Mouse (Mus musculus) lung, embryonic 15.5 days (tissue): ENCODE results near the gene Cyp2c54. TPM values are rescaled to one million over a fixed set of nuclear protein-coding genes. Genes with fewer than 3 reads are reported as not detected.
"Not testable (repeated sequence)": the region's sequence is repeated elsewhere in the genome, so short reads cannot be mapped to it uniquely, and the experiment has no call there.

Experiments used
- ATAC-seq: fragments of 200-750 bp; cut with Nextera tagmentation; 2 replicates; pipeline ENCODE4 v1.8.0; 2017; ENCODE audit warnings: moderate number of reproducible peaks, borderline replicate concordance; ENCODE audit not compliant: low FRiP score, low TSS enrichment; ENCODE audit errors: extremely low read depth
- H3K27ac ChIP-seq: fragments of 300-500 bp; sonication (generic); 2 replicates; pipeline ENCODE4 v1.5.1; 2015; ENCODE audit warnings: moderate library complexity, mild to moderate bottlenecking, inconsistent platforms
- H3K27me3 ChIP-seq: fragments of 300-500 bp; sonication (generic); 2 replicates; pipeline ENCODE4 v1.6.1; 2015; ENCODE audit warnings: inconsistent platforms
- H3K36me3 ChIP-seq: fragments of 300-500 bp; sonication (generic); 2 replicates; pipeline ENCODE4 v1.6.1; 2015; ENCODE audit warnings: inconsistent platforms
- H3K4me1 ChIP-seq: fragments of 300-500 bp; sonication (generic); 2 replicates; pipeline ENCODE4 v1.6.1; 2015; ENCODE audit warnings: inconsistent platforms
- H3K4me2 ChIP-seq: fragments of 300-500 bp; sonication (generic); 2 replicates; pipeline ENCODE4 v1.6.1; 2015; ENCODE audit warnings: inconsistent platforms, mild to moderate bottlenecking, moderate library complexity
- H3K4me3 ChIP-seq: fragments of 300-500 bp; sonication (generic); 2 replicates; pipeline ENCODE4 v1.5.1; 2015; ENCODE audit warnings: mild to moderate bottlenecking, inconsistent platforms
- H3K9ac ChIP-seq: fragments of 300-500 bp; sonication (generic); 2 replicates; pipeline ENCODE4 v1.6.1; 2015; ENCODE audit warnings: inconsistent platforms
- H3K9me3 ChIP-seq: fragments of 300-500 bp; sonication (generic); 2 replicates; pipeline ENCODE4 v1.6.1; 2016; ENCODE audit warnings: inconsistent platforms
- WGBS: fragments of 180-500 bp; shearing (Covaris S2); methylation state at CpG from one replicate; pipeline ENCODE4 v1.1.7; 2015; 5-methylcytosine and 5-hydroxymethylcytosine counted together
- polyA plus RNA-seq: library from polyadenylated mRNA; unstranded; fragments of >200 nt; fragmentation: Nextera tagmentation; extraction: Ambion mirVana; gene quantifications from 2 replicates; pipeline ENCODE4 v1.2.1, GENCODE M21; 2015

Cyp2c54 gene
- polyA plus RNA-seq, result not detected in 2 replicates

DNA sequence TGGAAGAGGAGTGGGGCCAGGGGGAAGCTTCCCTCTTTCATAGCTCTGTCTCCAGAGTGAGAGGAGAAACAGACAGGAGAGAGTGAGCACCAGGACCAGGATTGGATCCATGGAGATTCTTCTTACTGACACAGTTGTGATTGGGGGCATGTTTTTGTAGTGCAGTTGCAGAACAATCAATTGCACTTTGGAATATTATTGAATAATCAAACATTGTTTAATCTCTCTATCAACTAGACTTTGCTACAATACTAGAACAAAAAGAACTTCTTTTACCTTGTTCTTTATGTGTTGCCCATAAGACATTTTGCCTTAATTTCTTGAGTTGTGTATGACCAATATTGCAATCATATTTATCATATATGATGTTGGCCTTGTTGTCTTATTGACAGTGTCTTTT, at the start of gene Cyp2c54:
Cyp2c54 (minus strand) TSS at position 127 of the 400 bp plus-strand sequence.
- Histone ChIP-seq H3K27ac (no peak within 1 kb of the TSS), H3K4me3 (no peak within 1 kb of the TSS)
- ATAC-seq, result no peak

DNA sequence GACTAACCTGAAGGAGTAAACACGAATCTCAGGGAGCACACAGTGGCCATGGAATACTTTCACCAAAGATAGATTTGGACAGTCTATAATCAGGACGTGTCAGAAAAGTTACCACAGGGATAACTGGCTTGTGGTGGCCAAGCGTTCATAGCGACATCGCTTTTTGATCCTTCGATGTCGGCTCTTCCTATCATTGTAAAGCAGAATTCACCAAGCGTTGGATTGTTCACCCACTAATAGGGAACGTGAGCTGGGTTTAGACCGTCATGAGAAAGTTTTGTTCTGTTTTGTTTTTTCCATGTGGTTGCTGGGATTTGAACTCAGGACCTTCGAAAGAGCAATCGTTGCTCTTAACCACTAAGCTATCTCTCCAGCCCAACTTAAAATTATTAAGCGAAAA, 46.0 kb upstream of the Cyp2c54 start:
- not testable (repeated sequence) for H3K36me3 ChIP-seq, H3K27me3 ChIP-seq, H3K27ac ChIP-seq, ATAC-seq, H3K9me3 ChIP-seq, H3K4me2 ChIP-seq, H3K4me1 ChIP-seq, H3K9ac ChIP-seq, H3K4me3 ChIP-seq
- 65% methylated on average over 13 of the region's 13 CpGs for WGBS

More for the DNA sequence above, at the start of gene Cyp2c54:
- H3K27me3 ChIP-seq, result no peaks in the 10 kb centered on the region
- H3K9me3 ChIP-seq, result no peaks in the 10 kb centered on the region
- H3K4me2 ChIP-seq, result no peak within 1 kb of the TSS
- H3K9ac ChIP-seq, result no peak within 1 kb of the TSS
- H3K4me1 ChIP-seq, result no peaks in the 10 kb centered on the region
- no peaks in the 10 kb centered on the region for H3K36me3 ChIP-seq

DNA sequence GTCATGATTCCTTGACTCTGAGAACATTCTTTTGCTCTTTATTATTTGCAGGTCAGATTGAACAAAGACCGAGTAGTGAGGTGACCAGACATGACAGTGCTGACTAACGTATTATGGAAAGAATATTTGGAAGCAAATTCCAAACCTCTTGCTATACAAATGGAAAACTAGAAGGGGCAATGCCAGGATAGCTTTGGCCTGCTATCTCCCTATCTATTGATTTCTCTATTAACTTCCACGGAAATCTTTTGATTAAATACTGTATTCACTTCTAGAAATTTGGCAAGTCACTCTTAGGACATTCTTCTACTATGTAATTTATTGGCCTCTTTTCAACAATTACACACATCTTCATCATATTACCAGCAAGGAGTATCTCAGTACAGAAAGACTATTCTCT, 17.5 kb upstream of the Cyp2c54 start:
- Histone ChIP-seq H3K4me1 (no peaks in the 10 kb centered on the region), H3K4me2 (no peak overlapping the region), H3K4me3 (no peak overlapping the region), H3K9ac (no peak overlapping the region), H3K9me3 (no peaks in the 10 kb centered on the region), H3K27ac (no peak overlapping the region), H3K27me3 (no peaks in the 10 kb centered on the region), H3K36me3 (no peaks in the 10 kb centered on the region)
- ATAC-seq, result no peak
- WGBS, result 71% methylated on average over 3 of the region's 3 CpGs

DNA sequence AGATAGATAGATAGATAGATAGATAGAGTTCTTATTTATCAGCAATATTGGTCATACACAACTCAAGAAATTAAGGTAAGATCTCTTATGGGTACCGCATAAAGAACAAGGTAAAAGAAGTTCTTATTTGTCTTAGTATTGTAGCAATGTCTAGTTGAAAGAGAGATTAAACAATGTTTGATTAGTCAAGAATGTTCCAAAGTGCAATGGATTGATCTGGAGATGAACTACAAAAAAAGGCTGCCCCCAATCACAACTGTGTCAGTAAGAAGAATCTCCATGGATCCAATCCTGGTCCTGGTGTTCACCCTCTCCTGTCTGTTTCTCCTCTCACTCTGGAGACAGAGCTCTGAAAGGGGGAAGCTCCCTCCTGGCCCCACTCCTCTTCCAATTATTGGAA, 15.8 kb upstream of the Cyp2c54 start, which contains the start of gene Cyp2c50:
Cyp2c50 (plus strand) TSS at position 268 of the 400 bp plus-strand sequence.
- WGBS, result 94% methylated on average over 1 of the region's 1 CpGs
- H3K36me3 ChIP-seq, H3K27ac ChIP-seq, H3K9ac ChIP-seq, H3K27me3 ChIP-seq, H3K4me2 ChIP-seq, H3K4me3 ChIP-seq, H3K9me3 ChIP-seq, ATAC-seq, H3K4me1 ChIP-seq: not testable (repeated sequence)

DNA sequence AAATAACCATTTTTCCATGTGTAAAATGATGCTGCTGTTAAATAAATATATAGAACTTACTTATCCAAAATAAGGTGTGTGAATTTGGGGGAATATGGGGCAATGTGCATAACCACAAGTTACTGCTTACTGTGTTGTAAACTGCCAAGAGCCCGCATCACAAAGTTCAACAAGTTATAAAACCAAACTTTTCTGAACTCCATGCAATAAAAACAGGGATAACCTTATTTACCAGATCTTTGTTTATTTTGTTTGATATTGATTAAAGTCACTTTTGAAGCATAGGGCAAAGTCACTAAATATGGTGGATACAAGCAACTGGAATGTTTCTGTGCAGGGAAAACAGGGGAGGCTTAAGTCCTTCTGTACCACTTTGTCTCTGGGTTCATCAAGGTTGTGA, 14.8 kb upstream of the Cyp2c54 start:
- Histone ChIP-seq H3K4me3 (no peak overlapping the region), H3K36me3 (no peaks in the 10 kb centered on the region), H3K27ac (no peak overlapping the region), H3K27me3 (no peaks in the 10 kb centered on the region), H3K9me3 (no peaks in the 10 kb centered on the region), H3K9ac (no peak overlapping the region), H3K4me1 (no peaks in the 10 kb centered on the region), H3K4me2 (no peak overlapping the region)
- ATAC-seq, result no peak
- WGBS, result 83% methylated on average over 1 of the region's 1 CpGs

DNA sequence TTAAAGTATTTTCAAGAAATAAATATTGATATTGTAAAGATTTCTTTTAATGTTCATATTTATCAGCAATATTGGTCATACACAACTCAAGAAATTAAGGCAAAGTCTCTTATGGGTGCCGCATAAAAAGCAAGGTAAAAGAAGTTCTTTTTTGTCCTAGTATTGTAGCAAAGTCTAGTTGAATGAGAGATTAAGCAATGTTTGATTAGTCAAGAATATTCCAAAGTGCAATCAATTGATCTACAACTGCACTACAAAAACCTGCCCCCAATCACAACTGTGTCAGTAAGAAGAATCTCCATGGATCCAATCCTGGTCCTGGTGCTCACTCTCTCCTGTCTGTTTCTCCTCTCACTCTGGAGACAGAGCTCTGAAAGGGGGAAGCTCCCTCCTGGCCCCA, 81.5 kb downstream of the Cyp2c54 start, which contains the start of gene Cyp2c37:
Cyp2c37 (plus strand) TSS at position 285 of the 400 bp plus-strand sequence.
- WGBS, result 94% methylated on average over 1 of the region's 1 CpGs
- not testable (repeated sequence) for H3K4me2 ChIP-seq, H3K9me3 ChIP-seq, H3K36me3 ChIP-seq, ATAC-seq, H3K4me3 ChIP-seq, H3K27ac ChIP-seq, H3K9ac ChIP-seq, H3K4me1 ChIP-seq, H3K27me3 ChIP-seq

DNA sequence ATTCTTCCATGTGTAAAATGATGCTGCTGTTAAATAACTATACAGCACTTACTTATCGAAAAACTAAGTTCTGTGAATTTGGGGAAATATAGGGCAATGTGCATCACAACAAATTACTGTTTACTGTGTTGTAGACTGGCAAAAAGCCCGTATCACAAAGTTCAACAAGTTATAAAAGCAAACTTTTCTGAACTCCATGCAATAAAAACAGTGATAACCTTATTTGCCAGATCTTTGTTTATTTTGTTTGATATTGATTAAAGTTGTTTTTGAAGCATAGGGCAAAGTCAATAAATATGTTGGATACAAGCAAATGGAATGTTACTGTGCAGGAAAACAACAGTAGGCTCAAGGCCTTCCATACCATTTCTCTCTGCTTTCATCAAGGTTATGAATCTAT, 84.2 kb downstream of the Cyp2c54 start:
- no peak overlapping the region for H3K9ac ChIP-seq
- no peaks in the 10 kb centered on the region for H3K4me1 ChIP-seq
- no peaks in the 10 kb centered on the region for H3K9me3 ChIP-seq
- H3K27me3 ChIP-seq, result no peaks in the 10 kb centered on the region
- no peak overlapping the region for H3K4me3 ChIP-seq
- H3K36me3 ChIP-seq, result no peaks in the 10 kb centered on the region
- no peak overlapping the region for H3K27ac ChIP-seq
- no peak for ATAC-seq
- H3K4me2 ChIP-seq, result no peak overlapping the region
- WGBS, result 53% methylated on average over 2 of the region's 2 CpGs

Other genes starting within 250 kb of the Cyp2c54 start
- gene Cyp2c69, start 187.0 kb downstream of the Cyp2c54 start, polyA plus RNA-seq, result not detected in 2 replicates
- gene Cyp2c37, start 81.4 kb downstream of the Cyp2c54 start, polyA plus RNA-seq, result not detected in 2 replicates
- not detected in 2 replicates for gene Cyp2c50, start 15.9 kb upstream of the Cyp2c54 start, polyA plus RNA-seq
- not detected in 2 replicates for gene Cyp2c70, start 113.5 kb upstream of the Cyp2c54 start, polyA plus RNA-seq
- 159 and 171 TPM in 2 replicates for gene Pdlim1, start 198.0 kb upstream of the Cyp2c54 start, polyA plus RNA-seq